Mouse (Mus musculus): Measurements from ENCODE around the gene Ubac2. TPM values are rescaled to one million over a fixed set of nuclear protein-coding genes. Genes with fewer than 3 reads are reported as not detected.

Ubac2 gene
- total and polyA plus RNA-seq, 3 experiments, result 32.8 to 40.1 (median 35.5) TPM

GRCm38 (mm10) chr14:122019389-122019788 lies 141.0 kb downstream of the Ubac2 start:
- Histone ChIP-seq H3K9ac (ENCODE audit: insufficient read depth, low read depth) (no peak overlapping the region), H3K27me3 (replicated peaks) (no peaks in the 10 kb centered on the region), H3K36me3 (replicated peaks in 1 of 2; ENCODE audit: control insufficient read depth in 1 of 2, insufficient read depth in 1 of 2, low read length in 1 of 2) (peaks cover 8 to 38% of the 10 kb centered on the region in 2 experiments), H3K9me3 (replicated peaks; ENCODE audit: low read length) (no peaks in the 10 kb centered on the region), H3K4me2 (ENCODE audit: insufficient read depth, low read depth, poor library complexity, severe bottlenecking) (no peak overlapping the region), H3K27ac (ENCODE audit: insufficient read depth, low read depth) (no peak overlapping the region), H3K4me1 (ENCODE audit: control insufficient read depth in 1 of 2, insufficient read depth in 2 of 2) (peaks cover 36 to 89% of the 10 kb centered on the region in 2 experiments), H3K4me3 (replicated peaks in 1 of 3; ENCODE audit: low read depth in 2 of 3, low read length in 2 of 3, poor library complexity in 1 of 3) (no peak overlapping the region), H3K79me2 (replicated peaks; ENCODE audit: control insufficient read depth, extremely low read depth, insufficient read depth, poor library complexity, severe bottlenecking) (no peaks in the 10 kb centered on the region)
- peak; percentile 83 for TF ChIP-seq ZNF384 (IDR thresholded peaks at IDR 0.05; ENCODE audit: low read depth, low read length)
- TF ChIP-seq UBTF (IDR thresholded peaks at IDR 0.05; ENCODE audit: low read depth, low read length), result no peak
- no peak for DNase-seq (ENCODE audit: extremely low read depth)
- dilution Hi-C loops (cut with MboI; ENCODE audit: extremely low pct_ligation_motif_present, extremely low pct_unique_long_range_greater_than_20kb, low sequenced_read_pairs), result no loop called here
- in situ Hi-C loops (cut with MboI; ENCODE audit: low pct_ligation_motif_present, low pct_unique_long_range_greater_than_20kb, low sequenced_read_pairs), result no loop called here

GRCm38 (mm10) chr14:122020567-122020966 lies 142.1 kb downstream of the Ubac2 start:
- no peak overlapping the region for H3K27ac ChIP-seq (ENCODE audit: insufficient read depth, low read depth)
- in situ Hi-C loops (cut with MboI; ENCODE audit: low pct_ligation_motif_present, low pct_unique_long_range_greater_than_20kb, low sequenced_read_pairs) (no loop called here), dilution Hi-C loops (cut with MboI; ENCODE audit: extremely low pct_ligation_motif_present, extremely low pct_unique_long_range_greater_than_20kb, low sequenced_read_pairs) (no loop called here)
- no peak for DNase-seq (ENCODE audit: extremely low read depth)
- H3K9ac ChIP-seq (ENCODE audit: insufficient read depth, low read depth), result no peak overlapping the region
- H3K79me2 ChIP-seq (replicated peaks; ENCODE audit: control insufficient read depth, extremely low read depth, insufficient read depth, poor library complexity, severe bottlenecking), result no peaks in the 10 kb centered on the region
- no peaks in the 10 kb centered on the region for H3K9me3 ChIP-seq (replicated peaks; ENCODE audit: low read length)
- H3K4me2 ChIP-seq (ENCODE audit: insufficient read depth, low read depth, poor library complexity, severe bottlenecking), result no peak overlapping the region
- H3K36me3 ChIP-seq (replicated peaks in 1 of 2; ENCODE audit: control insufficient read depth in 1 of 2, insufficient read depth in 1 of 2, low read length in 1 of 2), result peaks cover 8 to 33% of the 10 kb centered on the region in 2 experiments
- TF ChIP-seq RCOR1 (conservative IDR thresholded peaks at IDR 0.05; ENCODE audit: low read depth, low read length) (no peak), USF1 (IDR thresholded peaks at IDR 0.05; ENCODE audit: low read depth, low read length) (no peak), TBP (conservative IDR thresholded peaks at IDR 0.05; ENCODE audit: low read depth, low read length) (no peak), ZMIZ1 (IDR thresholded peaks at IDR 0.05; ENCODE audit: low read depth, low read length) (no peak), UBTF (IDR thresholded peaks at IDR 0.05; ENCODE audit: low read depth, low read length) (no peak), MEF2A (IDR thresholded peaks at IDR 0.05; ENCODE audit: borderline replicate concordance, low read depth, low read length) (no peak), MAFK (IDR thresholded peaks at IDR 0.05; ENCODE audit: insufficient replicate concordance, low read length) (no peak), SIN3A (IDR thresholded peaks at IDR 0.05; ENCODE audit: low read length) (no peak)
- no peaks in the 10 kb centered on the region for H3K27me3 ChIP-seq (replicated peaks)
- H3K4me3 ChIP-seq (replicated peaks in 1 of 3; ENCODE audit: low read depth in 2 of 3, low read length in 2 of 3, poor library complexity in 1 of 3), result no peak overlapping the region
- peaks cover 33 to 88% of the 10 kb centered on the region in 2 experiments for H3K4me1 ChIP-seq (ENCODE audit: control insufficient read depth in 1 of 2, insufficient read depth in 2 of 2)

GRCm38 (mm10) chr14:122023054-122023453 lies 144.6 kb downstream of the Ubac2 start:
- TF ChIP-seq POLR2A (IDR thresholded peaks at IDR 0.05; ENCODE audit: low read depth, low read length), result no peak
- no peak for TF ChIP-seq ZKSCAN1 (IDR thresholded peaks at IDR 0.05; ENCODE audit: borderline replicate concordance, low read depth, low read length)
- TF ChIP-seq CHD2 (IDR thresholded peaks at IDR 0.05; ENCODE audit: low read length), result peak; percentile 39; the same call in 1 of the 2 replicates
- TF ChIP-seq EP300 (IDR thresholded peaks at IDR 0.05; ENCODE audit: low read length), result peak; percentile 65
- TF ChIP-seq ELF1 (IDR thresholded peaks at IDR 0.05; ENCODE audit: low read depth, low read length), result no peak
- 0 out of 2 replicates have a peak, but pooled peaks have one; percentile 30 for TF ChIP-seq BHLHE40 (IDR thresholded peaks at IDR 0.05; ENCODE audit: low read depth, low read length)
- TF ChIP-seq MYC (IDR thresholded peaks at IDR 0.05; ENCODE audit: low read depth, low read length), result no peak
- peak; percentile 35; the same call in 1 of the 2 replicates for TF ChIP-seq ETS1 (conservative IDR thresholded peaks at IDR 0.05; ENCODE audit: low read depth, low read length)
- Histone ChIP-seq H3K4me2 (ENCODE audit: insufficient read depth, low read depth, poor library complexity, severe bottlenecking) (no peak overlapping the region), H3K27me3 (replicated peaks) (no peaks in the 10 kb centered on the region), H3K36me3 (replicated peaks in 1 of 2; ENCODE audit: control insufficient read depth in 1 of 2, insufficient read depth in 1 of 2, low read length in 1 of 2) (peaks cover 8 to 28% of the 10 kb centered on the region in 2 experiments), H3K4me1 (ENCODE audit: control insufficient read depth in 1 of 2, insufficient read depth in 2 of 2) (peaks cover 30 to 69% of the 10 kb centered on the region in 2 experiments), H3K9ac (ENCODE audit: insufficient read depth, low read depth) (no peak overlapping the region), H3K4me3 (replicated peaks in 1 of 3; ENCODE audit: low read depth in 2 of 3, low read length in 2 of 3, poor library complexity in 1 of 3) (no peak overlapping the region), H3K9me3 (replicated peaks; ENCODE audit: low read length) (no peaks in the 10 kb centered on the region), H3K27ac (ENCODE audit: insufficient read depth, low read depth) (no peak overlapping the region), H3K79me2 (replicated peaks; ENCODE audit: control insufficient read depth, extremely low read depth, insufficient read depth, poor library complexity, severe bottlenecking) (no peaks in the 10 kb centered on the region)
- no peak for DNase-seq (ENCODE audit: extremely low read depth)
- dilution Hi-C loops (cut with MboI; ENCODE audit: extremely low pct_ligation_motif_present, extremely low pct_unique_long_range_greater_than_20kb, low sequenced_read_pairs) (no loop called here), in situ Hi-C loops (cut with MboI; ENCODE audit: low pct_ligation_motif_present, low pct_unique_long_range_greater_than_20kb, low sequenced_read_pairs) (no loop called here)

Data from CH12.LX (cell line).